Mouse (Mus musculus) lung, embryonic 14.5 days (tissue): ENCODE data around the gene Pde7b. TPM values are rescaled to one million over a fixed set of nuclear protein-coding genes. Genes with fewer than 3 reads are reported as not detected.

Source experiments
- ATAC-seq: fragments of 200-750 bp; cut with Nextera tagmentation; 2 replicates; pipeline ENCODE4 v1.8.0; 2017; ENCODE audit warnings: mild to moderate bottlenecking, moderate TSS enrichment, moderate library complexity; ENCODE audit not compliant: insufficient read depth
- DNase-seq: peaks from one replicate; pipeline ENCODE4 v3.0.0-alpha.2; 2015
- H3K27ac ChIP-seq: fragments of 300-500 bp; sonication (generic); 2 replicates; pipeline ENCODE4 v1.5.1; 2014; ENCODE audit warnings: low read depth, mild to moderate bottlenecking, moderate library complexity
- H3K27me3 ChIP-seq: fragments of 300-500 bp; sonication (generic); 2 replicates; pipeline ENCODE4 v1.6.1; 2014; ENCODE audit warnings: low read length, control low read depth; ENCODE audit not compliant: insufficient read depth
- H3K36me3 ChIP-seq: fragments of 300-500 bp; sonication (generic); 2 replicates; pipeline ENCODE4 v1.6.1; 2014; ENCODE audit warnings: control low read depth; ENCODE audit not compliant: insufficient read depth
- H3K4me1 ChIP-seq: fragments of 300-500 bp; sonication (generic); 2 replicates; pipeline ENCODE4 v1.6.1; 2014; ENCODE audit warnings: antibody characterized with exemption, control low read depth; ENCODE audit not compliant: insufficient read depth
- H3K4me2 ChIP-seq: fragments of 300-500 bp; sonication (generic); 2 replicates; pipeline ENCODE4 v1.6.1; 2014; ENCODE audit warnings: mild to moderate bottlenecking
- H3K4me3 ChIP-seq: fragments of 300-500 bp; sonication (generic); 2 replicates; pipeline ENCODE4 v1.5.1; 2014; ENCODE audit warnings: low read depth, low read length
- H3K9ac ChIP-seq: fragments of 300-500 bp; sonication (generic); 2 replicates; pipeline ENCODE4 v1.6.1; 2014
- H3K9me3 ChIP-seq: fragments of 300-500 bp; sonication (generic); 2 replicates; pipeline ENCODE4 v1.6.1; 2016; ENCODE audit warnings: low read depth, low read length, control low read depth
- CTCF ChIP-seq: IDR thresholded peaks from 2 replicates; pipeline ENCODE4 v1.5.1; 2016; ENCODE audit warnings: antibody characterized with exemption, low read depth
- WGBS: fragments of 180-500 bp; shearing (Covaris S2); extraction: QIAGEN DNeasy Blood & Tissue Kit; methylation state at CpG from one replicate; pipeline ENCODE4 v1.1.7; 2014; 5-methylcytosine and 5-hydroxymethylcytosine counted together
- polyA plus RNA-seq: library from polyadenylated mRNA; unstranded; fragments of >200 nt; fragmentation: Nextera tagmentation; extraction: Ambion mirVana; gene quantifications from 2 replicates; pipeline ENCODE4 v1.2.1, GENCODE M21; 2014

Pde7b gene
- polyA plus RNA-seq, 1 experiment from 2014 or later, result 3.3 TPM

- ATAC-seq (no peak), DNase-seq (no peak)
- Histone ChIP-seq H3K9ac (no peak overlapping the region), H3K27me3 (no peaks in the 10 kb centered on the region), H3K36me3 (no peaks in the 10 kb centered on the region), H3K4me3 (no peak overlapping the region), H3K27ac (no peak overlapping the region), H3K4me1 (no peaks in the 10 kb centered on the region), H3K9me3 (no peaks in the 10 kb centered on the region), H3K4me2 (no peak overlapping the region)
- WGBS, result 48% methylated on average over 12 of the region's 12 CpGs
- no peak for TF ChIP-seq CTCF
These were observed 293.5 kb downstream of the Pde7b start for GRCm38 (mm10) chr10:20431336-20431735.

GRCm38 (mm10) chr10:20421299-20421883 lies 303.5 kb downstream of the Pde7b start:
- no peak overlapping the region for H3K4me2 ChIP-seq
- 75% methylated on average over 10 of the region's 10 CpGs for WGBS
- no peak for ATAC-seq
- no peaks in the 10 kb centered on the region for H3K36me3 ChIP-seq
- H3K27me3 ChIP-seq, result no peaks in the 10 kb centered on the region
- TF ChIP-seq CTCF, result no peak
- peak; percentile 20 for DNase-seq
- no peaks in the 10 kb centered on the region for H3K4me1 ChIP-seq
- no peaks in the 10 kb centered on the region for H3K9me3 ChIP-seq
- H3K4me3 ChIP-seq, result no peak overlapping the region
- no peak overlapping the region for H3K27ac ChIP-seq
- no peak overlapping the region for H3K9ac ChIP-seq

GRCm38 (mm10) chr10:20420296-20420695 lies 304.6 kb downstream of the Pde7b start:
- H3K4me3 ChIP-seq, result no peak overlapping the region
- DNase-seq, result no peak

GRCm38 (mm10) chr10:20418856-20419219 lies 306.0 kb downstream of the Pde7b start:
- peak overlapping the region; percentile 76 for H3K27ac ChIP-seq
- no peaks in the 10 kb centered on the region for H3K27me3 ChIP-seq
- no peaks in the 10 kb centered on the region for H3K36me3 ChIP-seq
- H3K4me3 ChIP-seq, result no peak overlapping the region
- 69% methylated on average over 10 of the region's 10 CpGs for WGBS
- TF ChIP-seq CTCF, result no peak
- no peaks in the 10 kb centered on the region for H3K9me3 ChIP-seq
- peak; percentile 30; the same call in 1 of the 2 replicates for ATAC-seq
- no peak overlapping the region for H3K4me2 ChIP-seq
- no peak for DNase-seq
- H3K4me1 ChIP-seq, result no peaks in the 10 kb centered on the region
- H3K9ac ChIP-seq, result no peak overlapping the region

More at GRCm38 (mm10) chr10:20420296-20420695, 304.6 kb downstream of the Pde7b start:
- Histone ChIP-seq H3K9ac (no peak overlapping the region), H3K9me3 (no peaks in the 10 kb centered on the region), H3K27ac (no peak overlapping the region), H3K4me1 (no peaks in the 10 kb centered on the region), H3K27me3 (no peaks in the 10 kb centered on the region), H3K36me3 (no peaks in the 10 kb centered on the region), H3K4me2 (no peak overlapping the region)
- 57% methylated on average over 7 of the region's 7 CpGs for WGBS
- TF ChIP-seq CTCF, result no peak
- no peak for ATAC-seq

GRCm38 (mm10) chr10:20418202-20418855 lies 306.5 kb downstream of the Pde7b start:
- Histone ChIP-seq H3K27ac (peak overlapping the region; percentile 76), H3K4me3 (no peak overlapping the region), H3K9ac (no peak overlapping the region), H3K27me3 (no peaks in the 10 kb centered on the region), H3K4me2 (no peak overlapping the region), H3K36me3 (no peaks in the 10 kb centered on the region), H3K4me1 (no peaks in the 10 kb centered on the region), H3K9me3 (no peaks in the 10 kb centered on the region)
- 12% methylated on average over 11 of the region's 11 CpGs for WGBS
- ATAC-seq (peak; percentile 91), DNase-seq (peak; percentile 86)
- TF ChIP-seq CTCF, result no peak

GRCm38 (mm10) chr10:20409181-20409580 lies 315.7 kb downstream of the Pde7b start:
- Histone ChIP-seq H3K4me2 (no peak overlapping the region), H3K4me1 (0 out of 2 replicates have a peak, but pooled peaks cover 3% of the 10 kb centered on the region), H3K9me3 (no peaks in the 10 kb centered on the region), H3K27ac (peak overlapping the region; percentile 78), H3K9ac (no peak overlapping the region), H3K4me3 (no peak overlapping the region), H3K36me3 (no peaks in the 10 kb centered on the region), H3K27me3 (no peaks in the 10 kb centered on the region)
- ATAC-seq (peak; percentile 79), DNase-seq (peak; percentile 74)
- no peak for TF ChIP-seq CTCF
- 37% methylated on average over 10 of the region's 10 CpGs for WGBS

- Histone ChIP-seq H3K9me3 (no peaks in the 10 kb centered on the region), H3K36me3 (no peaks in the 10 kb centered on the region), H3K4me2 (no peak overlapping the region), H3K4me1 (0 out of 2 replicates have a peak, but pooled peaks cover 3% of the 10 kb centered on the region), H3K27ac (0 out of 2 replicates have a peak overlapping the region, but pooled peaks have one; percentile 13), H3K27me3 (no peaks in the 10 kb centered on the region), H3K9ac (no peak overlapping the region), H3K4me3 (no peak overlapping the region)
- no peak for TF ChIP-seq CTCF
- DNase-seq (peak; percentile 89), ATAC-seq (peak; percentile 46)
- WGBS, result 31% methylated on average over 3 of the region's 3 CpGs
These were observed 316.5 kb downstream of the Pde7b start for GRCm38 (mm10) chr10:20408336-20408735.
